Mouse (Mus musculus): ENCODE data around the gene Cd300a. TPM values are rescaled to one million over a fixed set of nuclear protein-coding genes. Genes with fewer than 3 reads are reported as not detected.

The Cd300a gene
- polyA plus RNA-seq, 1 experiment: 4.2 TPM

GRCm38 (mm10) chr11:114871540-114871939, 18.3 kb upstream of the Cd300a start:
- peaks cover 33% of the 10 kb centered on the region for H3K4me1 ChIP-seq (replicated peaks; ENCODE audit: control insufficient read depth, insufficient read depth, low read length)
- no peak overlapping the region for H3K4me3 ChIP-seq (ENCODE audit: control insufficient read depth, insufficient read depth, low read length)
- 94% methylated on average over 2 of the region's 2 CpGs for WGBS
- no peak for TF ChIP-seq POLR2A (IDR thresholded peaks at IDR 0.05; ENCODE audit: control insufficient read depth, extremely low read depth, insufficient read depth, low read length, poor library complexity)
- no peak for TF ChIP-seq CTCF (IDR thresholded peaks at IDR 0.05; ENCODE audit: borderline replicate concordance, control insufficient read depth, extremely low read depth, insufficient read depth, low read length, poor library complexity)
- no peak for DNase-seq
- H3K36me3 ChIP-seq (ENCODE audit: control insufficient read depth, insufficient read depth, low read length): no peaks in the 10 kb centered on the region
- no peaks in the 10 kb centered on the region for H3K27me3 ChIP-seq (ENCODE audit: control insufficient read depth, insufficient read depth, low read length)
- no peak overlapping the region for H3K27ac ChIP-seq (ENCODE audit: control insufficient read depth, insufficient read depth, low read length)

GRCm38 (mm10) chr11:114873022-114873817, 16.6 kb upstream of the Cd300a start:
- H3K27ac ChIP-seq (ENCODE audit: control insufficient read depth, insufficient read depth, low read length): peak overlapping the region; percentile 95
- TF ChIP-seq POLR2A (IDR thresholded peaks at IDR 0.05; ENCODE audit: control insufficient read depth, extremely low read depth, insufficient read depth, low read length, poor library complexity) (peak; percentile 46), CTCF (IDR thresholded peaks at IDR 0.05; ENCODE audit: borderline replicate concordance, control insufficient read depth, extremely low read depth, insufficient read depth, low read length, poor library complexity) (no peak)
- H3K27me3 ChIP-seq (ENCODE audit: control insufficient read depth, insufficient read depth, low read length): no peaks in the 10 kb centered on the region
- H3K4me1 ChIP-seq (replicated peaks; ENCODE audit: control insufficient read depth, insufficient read depth, low read length): peaks cover 39% of the 10 kb centered on the region
- peak; percentile 70 for DNase-seq
- no peaks in the 10 kb centered on the region for H3K36me3 ChIP-seq (ENCODE audit: control insufficient read depth, insufficient read depth, low read length)
- WGBS: 9% methylated on average over 6 of the region's 6 CpGs
- H3K4me3 ChIP-seq (ENCODE audit: control insufficient read depth, insufficient read depth, low read length): no peak overlapping the region

GRCm38 (mm10) chr11:114874226-114875145, 15.4 kb upstream of the Cd300a start:
- WGBS: 91% methylated on average over 9 of the region's 9 CpGs
- peaks cover 39% of the 10 kb centered on the region for H3K4me1 ChIP-seq (replicated peaks; ENCODE audit: control insufficient read depth, insufficient read depth, low read length)
- H3K36me3 ChIP-seq (ENCODE audit: control insufficient read depth, insufficient read depth, low read length): no peaks in the 10 kb centered on the region
- DNase-seq: no peak
- H3K27ac ChIP-seq (ENCODE audit: control insufficient read depth, insufficient read depth, low read length): peak overlapping the region; percentile 95; the same call in 1 of the 2 replicates
- TF ChIP-seq CTCF (IDR thresholded peaks at IDR 0.05; ENCODE audit: borderline replicate concordance, control insufficient read depth, extremely low read depth, insufficient read depth, low read length, poor library complexity) (no peak), POLR2A (IDR thresholded peaks at IDR 0.05; ENCODE audit: control insufficient read depth, extremely low read depth, insufficient read depth, low read length, poor library complexity) (no peak)
- no peak overlapping the region for H3K4me3 ChIP-seq (ENCODE audit: control insufficient read depth, insufficient read depth, low read length)
- H3K27me3 ChIP-seq (ENCODE audit: control insufficient read depth, insufficient read depth, low read length): no peaks in the 10 kb centered on the region

GRCm38 (mm10) chr11:114875301-114875801, 14.5 kb upstream of the Cd300a start:
- Histone ChIP-seq H3K27ac (ENCODE audit: control insufficient read depth, insufficient read depth, low read length) (no peak overlapping the region), H3K4me1 (replicated peaks; ENCODE audit: control insufficient read depth, insufficient read depth, low read length) (peaks cover 39% of the 10 kb centered on the region)
- WGBS: 88% methylated on average over 9 of the region's 9 CpGs

GRCm38 (mm10) chr11:114876176-114876575, 13.7 kb upstream of the Cd300a start:
- H3K4me3 ChIP-seq (ENCODE audit: control insufficient read depth, insufficient read depth, low read length): no peak overlapping the region

More at GRCm38 (mm10) chr11:114875301-114875801, 14.5 kb upstream of the Cd300a start:
- Histone ChIP-seq H3K36me3 (ENCODE audit: control insufficient read depth, insufficient read depth, low read length) (no peaks in the 10 kb centered on the region), H3K27me3 (ENCODE audit: control insufficient read depth, insufficient read depth, low read length) (no peaks in the 10 kb centered on the region), H3K4me3 (ENCODE audit: control insufficient read depth, insufficient read depth, low read length) (no peak overlapping the region)
- TF ChIP-seq POLR2A (IDR thresholded peaks at IDR 0.05; ENCODE audit: control insufficient read depth, extremely low read depth, insufficient read depth, low read length, poor library complexity) (no peak), CTCF (IDR thresholded peaks at IDR 0.05; ENCODE audit: borderline replicate concordance, control insufficient read depth, extremely low read depth, insufficient read depth, low read length, poor library complexity) (no peak)
- DNase-seq: no peak

GRCm38 (mm10) chr11:114876621-114877020, 13.2 kb upstream of the Cd300a start:
- 80% methylated on average over 2 of the region's 2 CpGs for WGBS
- no peak for DNase-seq
- Histone ChIP-seq H3K4me3 (ENCODE audit: control insufficient read depth, insufficient read depth, low read length) (no peak overlapping the region), H3K4me1 (replicated peaks; ENCODE audit: control insufficient read depth, insufficient read depth, low read length) (peaks cover 39% of the 10 kb centered on the region), H3K27ac (ENCODE audit: control insufficient read depth, insufficient read depth, low read length) (peak overlapping the region; percentile 65; the same call in 1 of the 2 replicates), H3K36me3 (ENCODE audit: control insufficient read depth, insufficient read depth, low read length) (no peaks in the 10 kb centered on the region), H3K27me3 (ENCODE audit: control insufficient read depth, insufficient read depth, low read length) (no peaks in the 10 kb centered on the region)
- no peak for TF ChIP-seq CTCF (IDR thresholded peaks at IDR 0.05; ENCODE audit: borderline replicate concordance, control insufficient read depth, extremely low read depth, insufficient read depth, low read length, poor library complexity)
- TF ChIP-seq POLR2A (IDR thresholded peaks at IDR 0.05; ENCODE audit: control insufficient read depth, extremely low read depth, insufficient read depth, low read length, poor library complexity): no peak

More at GRCm38 (mm10) chr11:114876176-114876575, 13.7 kb upstream of the Cd300a start:
- Histone ChIP-seq H3K4me1 (replicated peaks; ENCODE audit: control insufficient read depth, insufficient read depth, low read length) (peaks cover 39% of the 10 kb centered on the region), H3K27me3 (ENCODE audit: control insufficient read depth, insufficient read depth, low read length) (no peaks in the 10 kb centered on the region), H3K27ac (ENCODE audit: control insufficient read depth, insufficient read depth, low read length) (peak overlapping the region; percentile 3; the same call in 1 of the 2 replicates), H3K36me3 (ENCODE audit: control insufficient read depth, insufficient read depth, low read length) (no peaks in the 10 kb centered on the region)
- TF ChIP-seq POLR2A (IDR thresholded peaks at IDR 0.05; ENCODE audit: control insufficient read depth, extremely low read depth, insufficient read depth, low read length, poor library complexity) (no peak), CTCF (IDR thresholded peaks at IDR 0.05; ENCODE audit: borderline replicate concordance, control insufficient read depth, extremely low read depth, insufficient read depth, low read length, poor library complexity) (no peak)
- DNase-seq: no peak
- WGBS: 24% methylated on average over 7 of the region's 7 CpGs

Measured in thymus, adult 2 months (tissue).